Mouse (Mus musculus) ES-E14 (cell line): ENCODE measurements around the gene Gdf11.

ENCODE experiments used
- CHD2 ChIP-seq: IDR thresholded peaks from 2 replicates; pipeline ENCODE4 v1.6.1; 2014; ENCODE audit warnings: mild to moderate bottlenecking, low read depth, low read length, inconsistent platforms
- HCFC1 ChIP-seq: IDR thresholded peaks from 2 replicates; pipeline ENCODE4 v1.6.1; 2012; ENCODE audit warnings: low read length, inconsistent platforms, borderline replicate concordance; ENCODE audit not compliant: insufficient read depth
- MAFK ChIP-seq: IDR thresholded peaks from 2 replicates; pipeline ENCODE4 v1.6.1; 2014; ENCODE audit warnings: mild to moderate bottlenecking, low read depth, low read length, inconsistent platforms; ENCODE audit not compliant: insufficient read depth
- ZC3H11A ChIP-seq: IDR thresholded peaks from 2 replicates; pipeline ENCODE4 v1.6.1; 2012; ENCODE audit warnings: low read depth, mild to moderate bottlenecking, inconsistent platforms, low read length, borderline replicate concordance
- ZNF384 ChIP-seq: IDR thresholded peaks from 2 replicates; pipeline ENCODE4 v1.6.1; 2012; ENCODE audit warnings: low read depth, low read length, inconsistent platforms

GRCm38 (mm10) chr10:128933976-128934721 is 42.6 kb upstream of the Gdf11 start:
- TF ChIP-seq MAFK = no peak
- no peak for TF ChIP-seq CHD2
- TF ChIP-seq HCFC1 = no peak
- TF ChIP-seq ZNF384 = no peak
- TF ChIP-seq ZC3H11A = no peak
